Mouse (Mus musculus): Measurements from ENCODE around the gene Pla2g4e. TPM values are rescaled to one million over a fixed set of nuclear protein-coding genes. Genes with fewer than 3 reads are reported as not detected.
"Not testable (repeated sequence)": the region's sequence is repeated elsewhere in the genome, so short reads cannot be mapped to it uniquely, and the experiment has no call there.

Pla2g4e gene
- total and polyA plus RNA-seq, 3 experiments, result not detected

DNA sequence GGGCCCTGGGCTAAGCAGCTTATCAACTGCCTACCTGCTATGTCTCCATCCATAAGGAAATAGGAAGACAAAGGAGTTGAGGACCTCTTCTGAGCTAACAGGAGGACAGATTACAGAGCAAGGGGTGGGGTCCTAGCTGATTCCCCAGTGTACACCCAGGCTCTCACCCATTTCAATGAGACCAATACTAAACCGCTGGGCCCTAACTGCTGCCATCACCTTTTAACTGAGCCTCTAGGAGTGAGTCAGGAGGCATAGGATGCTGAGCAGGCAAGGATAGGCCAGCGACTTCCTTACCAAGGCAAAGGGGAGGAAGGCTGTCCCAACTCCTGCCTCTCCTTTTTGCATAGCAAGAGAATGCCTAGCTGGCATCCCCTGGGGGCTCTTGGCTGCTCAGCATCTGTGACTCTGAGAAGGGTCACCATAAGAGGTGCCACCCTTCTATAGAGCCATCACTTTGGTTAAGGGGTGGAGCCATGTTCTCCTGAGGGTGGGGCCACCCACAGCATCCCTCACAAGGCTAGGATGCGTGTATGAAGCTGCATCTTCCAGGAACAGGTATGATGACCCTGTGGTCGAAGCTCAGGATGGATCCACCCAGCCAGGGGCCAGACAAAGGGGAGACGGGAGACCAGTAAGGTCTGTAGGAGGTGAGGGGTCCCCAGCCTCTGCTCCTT lies 2.2 kb downstream of the Pla2g4e start:
- no peaks in the 10 kb centered on the region for H3K79me2 ChIP-seq (ENCODE audit: control insufficient read depth, insufficient read depth, low read length, poor library complexity)
- H3K9ac ChIP-seq (ENCODE audit: control insufficient read depth, low read depth, low read length, poor library complexity, severe bottlenecking), result no peak overlapping the region
- no peak overlapping the region for H3K4me3 ChIP-seq (ENCODE audit: control insufficient read depth in 1 of 2, insufficient read depth in 1 of 2, low read depth in 2 of 2, low read length in 2 of 2)
- no peaks in the 10 kb centered on the region for H3K9me3 ChIP-seq (replicated peaks; ENCODE audit: insufficient read depth, low read length)
- DNase-seq (ENCODE audit: low read depth, low spot score), result no peak
- H3K4me1 ChIP-seq (ENCODE audit: control insufficient read depth in 1 of 2, insufficient read depth in 2 of 2, low read length in 2 of 2), result no peaks in the 10 kb centered on the region
- no peak overlapping the region for H3K27ac ChIP-seq (ENCODE audit: control insufficient read depth, low read depth, low read length)
- peaks cover 1% of the 10 kb centered on the region in 2 experiments; a peak in 2 of 4 replicates for H3K27me3 ChIP-seq (ENCODE audit: control insufficient read depth in 1 of 2, insufficient read depth in 2 of 2, low read length in 2 of 2)
- H3K36me3 ChIP-seq (ENCODE audit: control insufficient read depth in 1 of 2, insufficient read depth in 2 of 2, low read length in 2 of 2), result no peaks in the 10 kb centered on the region
- TF ChIP-seq NRF1 (IDR thresholded peaks at IDR 0.05; ENCODE audit: insufficient read depth, low read depth, low read length, poor library complexity, severe bottlenecking), result no peak
- no peak for TF ChIP-seq POLR2A (IDR thresholded peaks at IDR 0.05; ENCODE audit: control insufficient read depth in 1 of 2, insufficient read depth in 1 of 2, low read depth in 1 of 2, low read length in 2 of 2, poor library complexity in 1 of 2)
- no peak for TF ChIP-seq ZKSCAN1 (IDR thresholded peaks at IDR 0.05; ENCODE audit: low read depth, low read length)
- no peak for TF ChIP-seq ELF1 (IDR thresholded peaks at IDR 0.05; ENCODE audit: low read depth, low read length)
- no peak for TF ChIP-seq CHD2 (IDR thresholded peaks at IDR 0.05; ENCODE audit: low read length)
- TF ChIP-seq MEF2A (IDR thresholded peaks at IDR 0.05; ENCODE audit: extremely low read depth, insufficient replicate concordance, low read depth, low read length, poor library complexity, severe bottlenecking), result no peak
- no peak for TF ChIP-seq CHD1 (IDR thresholded peaks at IDR 0.05; ENCODE audit: low read depth, low read length)
- no peak for TF ChIP-seq SMC3 (IDR thresholded peaks at IDR 0.05; ENCODE audit: low read depth, low read length)
- no peak for TF ChIP-seq GABPA (IDR thresholded peaks at IDR 0.05; ENCODE audit: low read depth, low read length)
- TF ChIP-seq HCFC1 (IDR thresholded peaks at IDR 0.05; ENCODE audit: low read depth, low read length), result no peak
- no peak for TF ChIP-seq TBP (IDR thresholded peaks at IDR 0.05; ENCODE audit: low read depth, low read length)
- TF ChIP-seq UBTF (IDR thresholded peaks at IDR 0.05; ENCODE audit: borderline replicate concordance, insufficient read depth, low read depth, low read length), result no peak
- TF ChIP-seq SIN3A (IDR thresholded peaks at IDR 0.05; ENCODE audit: low read length), result no peak
- no peak for TF ChIP-seq USF2 (IDR thresholded peaks at IDR 0.05; ENCODE audit: borderline replicate concordance in 1 of 2, insufficient read depth in 1 of 2, low read depth in 1 of 2, low read length in 2 of 2)

DNA sequence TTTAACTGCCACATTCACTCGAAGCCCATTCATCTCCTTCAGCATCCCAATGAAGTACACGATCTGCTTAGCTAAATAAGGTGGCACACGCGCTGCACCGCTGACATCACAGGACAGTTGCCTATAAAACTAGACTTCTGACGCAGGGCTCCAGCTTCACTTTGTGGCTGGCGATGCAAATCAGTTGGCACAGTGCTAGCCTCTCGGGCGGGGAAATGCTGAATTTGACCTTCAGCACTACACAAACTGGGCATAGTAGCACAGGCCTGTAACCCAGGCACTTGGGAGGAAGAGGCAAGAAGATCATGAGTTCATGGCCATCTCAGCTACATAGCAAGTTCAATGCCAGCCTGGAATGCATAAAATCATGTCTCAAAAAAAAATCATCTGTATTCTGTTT lies 6.4 kb downstream of the Pla2g4e start:
- not testable (repeated sequence) for H3K4me3 ChIP-seq (ENCODE audit: control insufficient read depth in 1 of 2, insufficient read depth in 1 of 2, low read depth in 2 of 2, low read length in 2 of 2); H3K9me3 ChIP-seq (replicated peaks; ENCODE audit: insufficient read depth, low read length); DNase-seq (ENCODE audit: low read depth, low spot score); H3K4me1 ChIP-seq (ENCODE audit: control insufficient read depth in 1 of 2, insufficient read depth in 2 of 2, low read length in 2 of 2); H3K27ac ChIP-seq (ENCODE audit: control insufficient read depth, low read depth, low read length); H3K9ac ChIP-seq (ENCODE audit: control insufficient read depth, low read depth, low read length, poor library complexity, severe bottlenecking); H3K27me3 ChIP-seq (ENCODE audit: control insufficient read depth in 1 of 2, insufficient read depth in 2 of 2, low read length in 2 of 2); H3K79me2 ChIP-seq (ENCODE audit: control insufficient read depth, insufficient read depth, low read length, poor library complexity); H3K36me3 ChIP-seq (ENCODE audit: control insufficient read depth in 1 of 2, insufficient read depth in 2 of 2, low read length in 2 of 2)
